Mouse (Mus musculus): ENCODE measurements around the gene Vwce.

Gene Vwce

DNA sequence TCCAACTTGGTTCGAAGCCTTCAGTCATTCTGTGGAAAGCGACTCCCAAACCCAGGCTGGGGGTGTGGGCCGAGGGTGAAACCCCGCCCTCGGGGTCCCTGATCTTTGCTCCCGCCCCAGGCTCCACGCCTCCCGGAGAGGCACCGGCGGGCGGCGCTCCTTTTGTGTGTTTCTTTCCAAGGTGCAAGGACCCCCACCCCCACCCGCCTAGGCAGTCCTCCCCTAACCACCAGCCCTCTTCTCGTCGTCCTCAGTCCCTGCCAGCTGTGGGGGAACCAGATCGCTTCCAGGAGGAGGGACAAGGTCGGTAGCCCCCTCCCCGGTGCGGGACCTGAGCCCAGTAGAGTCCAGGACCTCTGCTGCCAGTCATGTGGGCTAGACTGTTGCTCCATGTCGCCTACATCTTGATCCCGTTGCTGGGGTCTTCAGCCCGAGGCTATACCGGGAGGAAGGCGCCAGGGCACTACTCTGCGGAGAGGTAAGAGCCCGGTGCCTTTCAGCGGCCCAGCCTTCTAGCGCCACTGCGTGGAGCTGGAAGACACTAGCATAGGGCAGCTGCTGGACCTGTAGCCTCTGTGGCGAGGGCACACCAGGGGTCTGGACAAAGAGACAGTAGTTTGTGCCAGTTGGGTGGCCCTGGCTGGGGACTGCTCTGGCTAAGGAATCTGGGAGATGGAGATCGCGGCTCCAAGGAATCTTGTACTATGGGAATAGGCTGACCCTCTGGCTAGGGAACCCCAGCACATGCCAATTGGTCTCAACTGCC lies at the start of gene Vwce:
TSS of gene Vwce (plus strand) at position 108 of the 766 bp plus-strand sequence.
- no peak for DNase-seq (ENCODE audit: low spot score)

DNA sequence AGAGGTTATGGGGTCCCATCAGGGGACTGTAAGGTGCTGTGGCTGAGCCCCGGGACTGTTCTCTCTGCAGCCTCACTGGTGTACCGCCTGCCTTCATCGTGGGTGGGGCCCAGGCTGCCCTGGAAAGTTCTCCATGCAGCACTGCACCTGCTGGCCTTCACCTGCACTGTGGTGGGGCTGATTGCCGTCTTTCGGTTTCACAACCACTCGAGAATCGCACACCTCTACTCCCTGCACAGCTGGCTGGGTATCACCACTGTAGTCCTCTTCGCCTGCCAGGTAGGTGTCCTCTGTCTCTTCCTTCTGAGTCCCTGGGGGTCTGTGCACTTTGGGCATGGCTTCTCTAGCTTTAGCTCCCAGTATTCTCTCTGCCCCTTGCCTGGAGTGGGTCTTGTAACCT lies 48.9 kb upstream of the Vwce start:
- no peak for DNase-seq (ENCODE audit: low spot score)

DNA sequence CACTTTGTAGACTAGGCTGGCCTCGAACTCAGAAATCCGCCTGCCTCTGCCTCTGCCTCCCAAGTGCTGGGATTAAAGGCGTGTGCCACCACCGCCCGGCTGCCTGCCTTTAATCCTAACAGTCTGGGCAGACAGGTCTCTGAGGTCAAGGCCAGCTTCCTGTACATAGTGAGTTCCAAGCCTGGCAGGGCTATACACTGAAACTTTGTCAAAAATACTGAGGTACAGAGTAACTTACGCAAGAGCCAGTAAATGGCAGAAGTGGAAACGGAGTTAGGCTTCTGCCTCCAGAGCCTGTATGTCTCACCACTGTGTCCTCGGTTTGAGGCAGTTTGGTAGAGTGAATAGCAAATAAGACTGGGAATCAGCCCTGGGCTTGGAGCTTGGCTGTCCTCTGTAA lies 46.8 kb upstream of the Vwce start:
- no peak for DNase-seq (ENCODE audit: low spot score)

DNA sequence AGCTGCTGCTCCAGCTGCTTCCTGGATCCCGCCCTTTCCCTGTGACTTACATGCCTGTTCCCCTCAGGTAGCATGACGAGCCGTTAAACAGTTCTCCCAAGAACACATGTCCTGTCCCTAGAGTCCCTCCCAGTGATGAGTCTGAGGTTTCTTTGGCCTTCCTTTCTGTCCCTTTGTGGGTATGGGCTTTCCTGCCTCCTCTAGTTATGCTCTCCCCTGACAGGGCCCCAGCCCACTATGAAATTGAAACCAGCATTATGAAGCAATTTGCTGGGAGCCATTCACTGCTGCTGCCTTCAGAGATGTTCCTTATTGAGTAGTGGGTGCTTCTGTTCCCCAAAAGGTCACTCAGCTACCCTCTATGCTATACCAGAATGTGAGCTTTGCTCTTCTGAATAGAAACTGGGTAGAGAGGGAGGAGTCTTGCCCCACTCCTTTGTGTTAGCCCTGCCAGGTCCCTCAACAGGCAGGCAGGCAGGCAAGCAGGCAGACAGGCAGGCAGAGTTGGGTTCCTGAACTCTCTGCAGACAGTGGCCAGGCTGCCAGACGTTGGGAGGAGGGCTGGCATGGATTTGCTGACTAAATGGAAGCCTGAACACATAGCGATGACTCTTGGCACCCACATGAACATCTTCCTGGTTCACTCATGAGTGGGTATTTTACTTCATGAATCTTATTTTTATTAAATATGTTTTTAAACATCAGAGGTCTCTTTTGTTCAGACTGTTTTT lies 44.7 kb upstream of the Vwce start:
- DNase-seq (ENCODE audit: low spot score): peak; percentile 51

DNA sequence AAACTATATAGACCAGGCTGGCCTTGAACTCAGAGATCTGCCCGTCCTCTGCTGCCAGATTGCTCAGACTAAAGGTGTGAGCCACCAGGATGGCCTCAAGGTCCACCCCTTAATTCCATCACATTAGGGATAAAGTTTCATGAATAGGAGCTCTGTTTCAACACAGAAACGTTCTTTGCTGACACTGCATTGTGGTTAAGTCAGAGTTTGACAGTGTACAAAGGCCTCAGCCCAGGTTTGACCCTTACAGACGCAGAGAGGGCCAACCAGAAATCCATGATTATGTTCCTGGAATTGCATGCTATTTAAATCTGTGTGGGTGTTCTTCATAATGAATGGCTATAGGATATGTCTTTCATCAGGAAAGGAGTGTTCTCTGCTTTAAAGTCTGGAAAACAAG lies 43.7 kb upstream of the Vwce start:
- no peak for DNase-seq (ENCODE audit: low spot score)

DNA sequence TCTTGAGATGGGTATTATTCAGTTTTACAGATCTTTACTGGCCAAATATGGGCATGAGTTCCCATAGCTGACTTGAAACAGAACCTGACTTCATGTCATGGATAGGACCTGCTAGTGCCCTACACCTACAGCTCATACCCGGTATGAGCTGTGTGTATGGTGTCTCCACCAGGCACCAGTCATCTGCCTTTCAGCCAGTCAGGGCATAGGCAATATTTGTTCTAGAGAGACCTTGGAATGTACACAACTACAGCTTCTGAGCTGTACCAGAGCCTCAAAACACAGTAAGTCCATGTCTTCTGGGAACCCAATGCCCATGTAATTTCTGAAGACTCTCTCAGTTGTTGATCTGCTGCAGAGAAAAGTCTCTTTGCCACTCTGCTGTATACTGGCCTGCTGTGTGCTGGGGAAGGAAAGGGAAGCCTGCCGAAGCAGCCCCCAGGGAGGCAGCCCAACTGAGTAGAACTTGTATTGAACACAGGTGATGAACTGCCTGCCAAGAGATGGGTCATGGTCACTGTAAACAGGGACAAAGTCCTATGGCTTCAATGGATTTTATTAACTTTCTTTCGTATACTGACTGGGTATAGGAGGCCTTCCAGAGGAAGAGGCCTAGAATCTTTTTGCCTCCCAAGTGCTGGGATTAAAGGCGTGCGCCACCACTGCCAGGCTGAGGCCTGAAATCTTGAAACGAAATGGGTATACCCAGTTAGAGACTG lies 42.2 kb upstream of the Vwce start:
- no peak for DNase-seq (ENCODE audit: low spot score)

DNA sequence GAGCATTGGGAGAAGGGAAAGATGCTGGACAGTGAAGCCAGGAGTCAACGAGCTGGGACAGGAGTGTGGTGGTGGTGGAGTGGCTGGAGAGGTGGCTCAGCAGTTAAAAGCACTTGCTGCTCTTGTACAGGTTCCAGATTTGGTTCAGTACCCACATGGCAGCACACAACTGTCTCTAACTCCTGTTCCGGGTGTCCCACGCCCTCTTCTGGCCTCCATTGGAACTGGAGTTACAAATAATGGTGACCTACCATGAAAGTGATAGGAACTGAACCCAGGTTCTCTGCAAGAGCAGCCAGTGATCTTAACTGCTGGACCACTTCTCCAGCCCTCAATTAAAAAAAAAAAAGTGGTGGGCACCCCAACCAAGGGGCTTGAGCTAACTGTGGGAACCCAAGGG lies 35.8 kb upstream of the Vwce start:
- no peak for DNase-seq (ENCODE audit: low spot score)

DNA sequence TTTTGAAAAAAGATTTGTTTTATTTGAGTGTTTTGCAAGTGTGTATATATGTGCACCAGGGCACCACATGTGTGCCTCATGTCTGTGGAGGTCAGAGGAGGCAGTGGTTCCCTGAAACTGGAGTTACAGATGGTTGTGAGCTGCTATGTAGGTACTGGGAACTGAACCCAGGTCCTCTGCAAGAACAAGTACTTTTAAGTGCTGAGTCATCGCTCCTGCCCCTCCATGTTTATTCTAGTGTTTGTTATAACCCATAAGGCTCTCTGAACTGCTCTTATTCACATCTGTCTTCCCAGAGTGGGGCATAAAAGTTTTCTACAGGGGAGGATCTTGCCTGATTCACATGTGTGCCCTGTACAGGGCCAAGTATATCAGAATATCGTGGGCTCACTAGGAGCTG lies 34.4 kb upstream of the Vwce start:
- DNase-seq (ENCODE audit: low spot score): no peak

DNA sequence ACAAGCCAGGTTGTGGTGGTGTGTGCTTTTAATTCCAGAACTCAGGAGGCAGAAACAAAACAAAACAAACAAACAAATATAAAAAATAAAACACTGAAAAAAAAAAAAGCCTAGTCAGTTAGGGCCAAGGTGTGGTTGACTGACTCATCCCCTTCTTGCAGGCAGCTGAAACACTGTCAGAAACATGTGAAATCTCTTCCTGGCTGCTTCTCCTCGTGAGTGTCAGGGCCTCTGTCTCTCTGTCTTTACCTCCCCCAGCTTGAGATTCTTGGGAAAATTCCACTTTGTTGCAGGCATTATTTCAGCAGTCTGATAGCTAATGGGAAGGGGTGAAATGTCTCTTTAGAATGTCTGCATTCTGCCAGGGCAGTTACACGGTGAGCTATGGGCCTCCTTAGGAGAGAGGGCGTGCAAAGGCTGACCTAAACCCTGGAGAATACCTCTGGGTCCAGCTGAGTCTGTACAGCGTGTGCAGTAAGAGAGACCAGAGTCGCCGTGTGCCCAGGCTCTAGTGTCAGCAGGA lies 31.7 kb upstream of the Vwce start:
- DNase-seq (ENCODE audit: low spot score): no peak

DNA sequence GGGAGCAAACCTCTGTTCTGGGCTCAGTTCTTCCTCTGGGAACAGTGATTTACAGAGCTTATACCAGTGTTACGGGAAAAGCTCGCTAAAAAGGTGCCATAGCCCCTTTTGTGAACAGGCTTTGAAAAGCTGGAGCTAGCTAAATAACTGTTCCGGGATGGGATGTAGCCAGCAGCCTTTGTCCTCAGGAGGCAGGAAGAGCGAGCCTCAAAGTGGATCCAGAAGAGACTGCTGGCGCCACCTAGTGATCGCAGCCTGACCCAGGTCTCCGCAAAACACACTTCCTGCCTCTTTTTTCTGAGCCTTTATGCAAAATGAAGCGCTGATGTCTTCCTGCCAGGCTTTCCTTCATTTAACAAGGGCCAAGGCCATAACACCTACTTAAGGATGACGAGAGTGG lies 31.2 kb upstream of the Vwce start:
- DNase-seq (ENCODE audit: low spot score): peak; percentile 97

DNA sequence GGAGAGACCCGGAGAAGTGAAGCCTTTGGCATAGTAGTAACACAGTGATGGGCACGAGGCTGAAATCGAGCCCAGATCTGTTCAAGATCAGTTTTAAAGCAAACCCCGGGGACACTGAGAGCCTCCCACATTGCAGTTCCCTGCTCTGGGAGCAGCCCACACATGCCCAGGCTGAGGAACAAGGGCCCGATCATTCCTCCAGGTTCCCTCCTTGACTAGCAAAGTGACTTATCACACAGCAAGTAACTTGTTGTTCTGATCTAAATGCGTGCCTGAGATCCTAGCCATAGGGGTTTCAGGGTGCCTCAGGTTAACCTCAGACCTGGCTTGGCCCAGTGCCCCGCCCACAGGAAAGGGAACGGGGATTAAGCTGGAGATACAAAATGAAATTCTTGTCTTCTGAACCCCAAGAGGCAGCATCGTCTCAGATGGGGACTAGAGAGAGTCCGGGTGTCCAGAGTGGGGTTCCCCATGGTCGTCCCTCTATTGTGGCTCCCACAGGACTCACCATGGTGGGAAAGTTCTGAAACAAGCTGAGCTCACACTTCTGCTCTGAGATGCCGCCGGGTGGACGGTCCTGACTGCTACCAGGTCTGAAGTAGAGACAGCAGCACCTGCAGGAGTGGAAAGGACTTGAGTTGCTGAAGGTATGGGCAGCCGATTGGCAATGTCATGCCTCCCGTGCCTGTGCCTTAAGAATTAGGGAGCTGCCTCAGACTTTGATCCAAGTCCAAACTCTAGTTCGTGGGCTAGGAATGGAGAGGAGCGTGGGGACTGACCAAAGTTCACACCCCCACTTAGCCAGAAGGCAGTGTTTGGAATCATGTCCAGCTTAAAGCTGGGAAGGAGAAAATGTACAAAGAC lies 30.1 kb upstream of the Vwce start:
- DNase-seq (ENCODE audit: low spot score): no peak

DNA sequence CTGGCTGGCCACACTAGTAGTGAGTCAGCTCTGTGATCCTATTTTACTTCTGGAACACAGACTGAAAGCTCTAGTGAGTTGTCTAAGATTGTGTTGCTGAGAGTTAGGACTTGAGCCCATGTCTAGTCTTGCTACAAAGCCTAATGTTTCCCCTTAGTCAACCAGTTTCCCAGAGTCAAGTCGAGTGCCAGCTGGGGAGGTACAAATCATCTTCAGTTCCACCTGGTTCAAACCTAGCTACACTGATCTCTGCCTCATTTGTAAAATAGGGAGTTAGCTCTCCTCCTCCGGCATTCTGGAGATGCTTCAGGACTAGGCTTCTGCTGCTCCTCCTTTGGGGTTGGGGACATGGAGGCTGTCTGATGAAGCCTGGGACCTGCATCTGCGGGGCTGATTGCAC lies 29.5 kb upstream of the Vwce start:
- peak; percentile 34 for DNase-seq (ENCODE audit: low spot score)

DNA sequence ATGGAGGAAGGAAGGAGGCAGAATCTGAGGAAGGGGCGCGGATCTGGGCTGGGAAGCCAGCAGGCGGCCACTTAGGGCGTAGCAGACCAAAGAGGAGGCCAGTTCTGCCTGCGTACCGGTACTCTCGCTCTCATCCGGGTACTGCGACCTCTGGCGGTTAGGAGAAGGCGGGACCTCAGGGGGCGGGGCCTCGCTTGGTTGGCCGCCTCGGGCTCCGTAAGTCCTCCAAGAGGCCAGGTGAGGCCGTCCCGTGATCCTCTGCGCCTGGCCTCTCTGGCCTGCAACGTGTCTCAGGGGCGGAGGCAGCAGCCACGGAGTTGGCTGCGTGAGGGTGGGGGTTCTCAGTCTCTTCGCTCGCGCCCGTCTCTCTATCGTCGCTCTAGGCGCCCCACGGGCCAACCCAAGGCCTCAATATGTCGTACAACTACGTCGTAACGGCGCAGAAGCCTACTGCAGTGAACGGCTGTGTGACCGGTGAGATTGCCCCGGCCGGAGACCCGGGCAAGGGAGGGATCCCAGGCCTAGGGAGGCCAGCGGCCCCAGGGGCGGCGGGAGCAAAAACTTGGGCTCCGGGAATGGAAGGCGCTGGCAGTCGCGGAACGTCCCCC lies 28.6 kb upstream of the Vwce start, which contains the start of the genes Ddb1 and Tkfc:
TSS of gene Ddb1 (plus strand) at position 35 of the 608 bp plus-strand sequence.
TSS of gene Tkfc (minus strand) at position 362 of the 608 bp plus-strand sequence.
- DNase-seq (ENCODE audit: low spot score): peak; percentile 99

DNA sequence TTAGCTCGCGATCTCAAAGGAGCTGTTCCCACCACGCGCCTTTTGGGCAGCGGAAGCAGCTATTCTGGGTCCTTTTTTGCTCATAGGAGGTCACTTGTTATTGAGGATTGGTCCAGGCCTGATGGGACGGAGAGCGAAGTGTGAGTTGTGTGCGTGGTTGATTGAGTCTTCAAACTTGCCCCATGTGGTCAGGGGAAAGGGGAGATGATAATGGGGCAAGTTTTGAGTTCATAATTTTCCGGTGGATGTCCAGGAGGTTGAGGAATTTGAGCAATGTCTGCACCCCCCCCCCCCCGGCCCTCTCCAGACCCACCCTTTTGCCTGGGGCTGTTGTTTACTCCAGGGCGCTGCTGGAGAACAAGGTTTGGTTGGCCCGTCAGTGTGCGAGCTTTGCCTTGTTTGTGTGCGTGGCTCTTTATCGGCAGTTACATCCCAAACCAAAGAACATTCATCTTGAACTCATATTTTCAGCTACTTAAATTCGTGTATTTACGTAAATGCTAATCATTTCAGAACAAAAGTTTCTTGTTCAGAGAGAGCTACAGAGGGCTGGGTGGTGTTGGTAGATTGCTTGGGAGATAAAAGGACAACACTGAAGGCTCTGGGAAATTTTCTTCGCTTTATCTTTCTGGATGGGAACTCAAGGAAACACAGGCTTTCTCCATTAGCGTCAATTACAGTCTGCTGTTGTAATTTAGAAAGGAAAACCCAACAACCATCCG lies 28.0 kb upstream of the Vwce start:
- DNase-seq (ENCODE audit: low spot score): peak; percentile 61

DNA sequence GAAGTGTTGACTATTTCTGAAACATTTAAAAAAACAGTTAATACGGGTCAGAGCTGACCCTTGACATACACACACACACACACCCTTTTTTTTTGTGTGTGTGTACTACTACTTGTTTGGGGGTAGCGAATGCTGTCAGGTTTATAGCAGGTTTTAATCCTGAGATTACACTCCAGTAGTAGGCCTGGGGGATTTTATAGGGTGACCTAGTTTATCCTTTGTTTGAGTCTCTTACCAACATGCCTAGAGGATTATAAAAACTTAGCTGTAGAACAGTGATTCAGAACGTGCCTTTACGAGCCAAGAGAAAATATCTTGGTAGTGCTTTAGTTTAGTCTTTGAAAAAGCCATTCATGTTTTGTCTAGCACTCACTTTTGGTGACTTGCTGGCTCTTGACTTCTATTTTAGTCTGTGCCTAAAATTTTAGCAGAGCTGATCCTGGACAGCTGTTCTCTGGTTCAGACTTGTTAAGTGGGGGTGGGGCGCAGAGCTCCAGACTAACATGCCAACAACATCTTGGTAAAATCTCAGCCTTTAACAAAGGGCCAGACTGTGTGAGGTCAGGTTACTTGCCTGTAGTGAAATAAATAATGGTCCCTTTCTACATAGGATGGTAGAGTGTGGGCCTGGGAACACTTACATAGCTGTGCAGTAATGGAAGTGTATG lies 25.3 kb upstream of the Vwce start:
- DNase-seq (ENCODE audit: low spot score): peak; percentile 43

DNA sequence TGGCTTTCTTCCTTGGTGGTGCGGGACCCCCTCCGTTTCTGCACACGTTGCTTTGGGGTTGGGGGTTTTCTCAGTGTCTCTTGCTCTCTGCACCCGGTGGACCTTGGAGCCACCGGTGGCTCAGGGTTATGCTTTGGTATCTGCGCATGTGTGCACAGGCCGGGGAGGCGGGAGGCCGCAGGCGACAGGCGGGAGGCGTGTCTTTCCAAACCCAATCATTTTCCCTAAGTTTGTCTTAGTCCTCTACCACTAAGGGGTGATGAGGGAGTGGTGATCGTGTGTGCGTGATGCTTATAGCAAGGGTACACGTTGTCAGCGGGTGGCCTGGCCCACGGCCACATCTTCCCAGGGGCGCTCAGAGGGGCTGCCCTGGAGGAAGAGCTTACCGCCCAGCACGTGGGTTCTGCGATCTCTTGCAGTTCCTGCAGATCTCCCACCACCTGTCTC lies 882 bp downstream of the Vwce start:
- no peak for DNase-seq (ENCODE audit: low spot score)

DNA sequence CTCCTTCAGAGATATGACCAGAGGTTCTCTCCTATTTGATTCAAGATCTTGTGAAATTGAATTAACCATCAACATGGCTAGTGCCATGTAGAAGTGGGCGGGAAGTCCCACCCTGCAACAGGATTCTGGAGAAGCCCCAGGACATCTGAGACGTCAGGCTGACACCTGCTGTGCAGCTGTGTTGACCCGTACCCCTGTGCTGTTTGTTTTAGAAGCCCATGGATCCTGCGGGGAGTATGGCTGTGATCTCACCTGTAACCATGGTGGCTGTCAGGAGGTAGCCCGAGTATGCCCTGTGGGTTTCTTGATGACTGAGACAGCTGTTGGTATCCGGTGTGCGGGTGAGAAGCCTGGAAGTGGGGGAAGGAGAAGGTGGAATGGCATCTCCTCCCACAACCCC lies 3.8 kb downstream of the Vwce start:
- DNase-seq (ENCODE audit: low spot score): no peak

DNA sequence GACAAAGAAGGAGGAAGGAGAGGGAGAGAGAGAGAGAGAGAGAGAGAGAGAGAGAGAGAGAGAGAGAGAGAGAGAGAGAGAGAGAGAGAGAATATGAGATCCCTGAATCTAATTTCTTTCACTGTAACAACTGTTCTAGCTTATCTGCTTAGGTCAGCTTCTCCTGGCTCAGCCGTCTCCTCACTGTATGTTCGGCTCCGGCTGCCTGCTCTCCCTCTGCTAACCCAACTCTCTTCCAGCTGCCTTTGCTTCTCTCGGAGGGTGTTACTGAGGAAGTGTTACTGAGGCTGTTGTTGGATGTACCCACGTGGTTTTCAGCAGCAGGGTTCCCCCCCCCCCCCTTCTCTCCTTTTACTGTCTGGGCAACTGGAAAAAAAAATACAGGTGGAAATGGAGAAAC lies 6.1 kb downstream of the Vwce start:
- no peak for DNase-seq (ENCODE audit: low spot score)

DNA sequence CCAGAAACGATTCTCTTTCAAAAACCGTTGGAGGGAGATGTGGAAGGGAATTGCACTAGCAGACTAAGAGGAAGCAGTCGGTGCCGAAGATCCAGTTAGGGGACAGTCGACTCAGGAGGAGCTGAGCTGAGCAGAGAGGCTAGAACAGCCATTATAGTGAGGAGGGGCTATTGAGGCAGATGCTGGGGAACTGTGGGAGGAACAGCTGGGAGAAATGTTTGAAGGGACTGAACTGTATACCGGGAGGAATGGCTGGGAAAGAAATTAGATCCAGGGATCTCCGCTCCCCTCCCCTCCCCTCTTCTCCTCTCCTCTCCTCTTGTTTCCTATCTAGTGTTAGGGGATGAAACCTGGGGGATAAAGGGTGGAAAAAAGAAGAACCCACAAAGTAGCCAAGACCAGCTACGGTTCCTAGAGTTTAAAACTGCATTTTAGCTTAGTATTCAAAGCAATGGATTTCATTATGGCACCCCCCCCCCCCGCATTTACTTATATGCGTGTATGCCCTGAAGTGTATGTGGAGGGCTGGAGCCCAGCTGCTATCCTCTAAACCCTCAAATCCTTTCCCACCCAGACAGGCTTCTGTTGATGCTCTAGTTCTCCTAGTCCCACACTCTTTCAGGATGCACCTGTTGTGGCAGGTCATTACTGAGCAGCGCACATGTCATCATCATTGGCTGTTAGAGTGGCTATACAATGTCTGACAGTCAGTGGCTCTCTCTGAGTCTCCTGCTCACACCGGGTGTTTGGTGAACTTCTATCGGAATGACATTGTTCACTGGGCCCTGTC lies 6.8 kb downstream of the Vwce start:
- no peak for DNase-seq (ENCODE audit: low spot score)

Data from adipocyte (in vitro differentiated cells).